ENCODE assay signal across 13 mouse cellular contexts in the genomic region with DNA sequence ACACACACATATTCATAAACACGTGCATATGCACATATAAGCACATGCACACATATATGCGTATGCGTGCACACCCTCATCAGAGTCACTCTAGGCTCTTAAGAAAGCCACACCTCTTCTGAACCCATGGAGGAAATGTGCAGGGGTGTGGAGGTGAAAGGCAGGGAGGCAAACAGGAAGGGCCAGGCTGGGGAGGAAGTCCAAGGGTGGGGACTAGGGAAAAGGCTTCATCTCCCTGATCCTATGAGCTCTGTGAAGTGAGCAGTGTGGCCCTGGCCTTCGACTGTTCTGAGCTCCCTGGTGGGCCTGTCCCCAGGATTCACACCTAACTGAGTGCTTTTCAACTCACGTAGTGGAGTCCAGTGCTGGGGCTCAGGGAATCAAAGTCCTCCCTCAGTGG. TPM values are rescaled to one million over a fixed set of nuclear protein-coding genes. Genes with fewer than 3 reads are reported as not detected.
A peak's percentile ranks its signal among the peaks of the same experiment; 100 is the strongest.
DNase-seq lines count a peak whose midpoint lies in the region; ATAC-seq and TF ChIP-seq lines count a peak whose summit lies in the region.
"Had no signal": no experiment of that assay in that cellular context is flagged by ENCODE, and none has a peak within 500 bp of the region (broad histone marks: within the 10 kb centered on the region; RNA-seq: fewer than 3 reads in every experiment).

No protein-coding gene starts in this region.

- TF ChIP-seq POLR2A in cortical plate, adult 2 months (IDR thresholded peaks at IDR 0.05; ENCODE audit: extremely low read depth, insufficient read depth, low read length), result no peak

- H3K4me1 ChIP-seq in cortical plate, adult 2 months (ENCODE audit: control insufficient read depth, insufficient read depth, low read length), result no peaks in the 10 kb centered on the region
- H3K4me1 ChIP-seq in intestine, embryonic 15.5 days (replicated peaks), result 0 out of 2 replicates have a peak, but pooled peaks cover 4% of the 10 kb centered on the region
- no peaks in the 10 kb centered on the region for H3K4me1 ChIP-seq in hindbrain, embryonic 16.5 days (ENCODE audit: control insufficient read depth, insufficient read depth, low read depth, low read length)
- peaks cover 10% of the 10 kb centered on the region; the same call in 1 of the 2 replicates for H3K4me1 ChIP-seq in forebrain, embryonic 10.5 days
- H3K4me1 ChIP-seq: embryonic facial prominence, embryonic 15.5 days; liver, embryonic 12.5 days had no signal

- H3K27me3 ChIP-seq in intestine, embryonic 15.5 days (replicated peaks), result 0 out of 2 replicates have a peak, but pooled peaks cover 3% of the 10 kb centered on the region
- no peaks in the 10 kb centered on the region for H3K27me3 ChIP-seq in hindbrain, embryonic 16.5 days (replicated peaks; ENCODE audit: control insufficient read depth, insufficient read depth, low read length)
- peaks cover 12% of the 10 kb centered on the region; the same call in 1 of the 2 replicates for H3K27me3 ChIP-seq in forebrain, embryonic 10.5 days (ENCODE audit: poor library complexity, severe bottlenecking)

- peak; percentile 75 for ATAC-seq in intestine, embryonic 15.5 days
- ATAC-seq in hindbrain, embryonic 16.5 days, result no peak
- no peak for ATAC-seq in erythroid progenitor cell, adult 5-6 weeks (replicated peaks; ENCODE audit: low FRiP score, poor library complexity, severe bottlenecking)
- ATAC-seq: forebrain, postnatal 0 days; liver, embryonic 12.5 days had no signal

- no peak overlapping the region for H3K4me2 ChIP-seq in intestine, embryonic 15.5 days (replicated peaks)
- H3K4me2 ChIP-seq in hindbrain, embryonic 16.5 days (ENCODE audit: low read length), result no peak overlapping the region
- H3K4me2 ChIP-seq: embryonic facial prominence, embryonic 15.5 days; liver, embryonic 12.5 days had no signal

- H3K9me3 ChIP-seq in intestine, embryonic 15.5 days, result no peaks in the 10 kb centered on the region
- no peaks in the 10 kb centered on the region for H3K9me3 ChIP-seq in hindbrain, embryonic 16.5 days (ENCODE audit: control insufficient read depth, low read length)
- H3K9me3 ChIP-seq in forebrain, embryonic 10.5 days, result no peaks in the 10 kb centered on the region
- H3K9me3 ChIP-seq: embryonic facial prominence, embryonic 15.5 days; liver, embryonic 12.5 days had no signal

- DNase-seq in gastrocnemius, adult 2 months, result no peak
- no peak for DNase-seq in gastrocnemius, postnatal 14 days
- peak; percentile 11 for DNase-seq in lung, postnatal 14 days
- DNase-seq in forebrain, embryonic 10.5 days (ENCODE audit: extremely low spot score, low spot score), result no peak
- DNase-seq: adrenal gland, postnatal 36 days; forebrain, postnatal 0 days had no signal

- TF ChIP-seq CTCF in gastrocnemius, adult 2 months (IDR thresholded peaks at IDR 0.05), result no peak
- TF ChIP-seq CTCF in cortical plate, adult 2 months (IDR thresholded peaks at IDR 0.05; ENCODE audit: extremely low read depth, insufficient read depth, low read length), result no peak

- intact Hi-C loops in gastrocnemius, adult 2 months (cut with DNase I), result no loop called here
- intact Hi-C loops in gastrocnemius, postnatal 14 days (cut with DNase I; ENCODE audit: low total_unique reads), result no loop called here

- H3K4me3 ChIP-seq in gastrocnemius, adult 2 months, result no peak overlapping the region
- H3K4me3 ChIP-seq in cortical plate, adult 2 months (ENCODE audit: insufficient read depth, low read length), result no peak overlapping the region
- H3K4me3 ChIP-seq in intestine, embryonic 15.5 days (replicated peaks), result no peak overlapping the region
- no peak overlapping the region for H3K4me3 ChIP-seq in hindbrain, embryonic 16.5 days (ENCODE audit: low read length)
- H3K4me3 ChIP-seq in forebrain, embryonic 10.5 days, result no peak overlapping the region
- H3K4me3 ChIP-seq: embryonic facial prominence, embryonic 15.5 days; liver, embryonic 12.5 days; myocyte had no signal

- WGBS in intestine, embryonic 15.5 days, result 53% methylated on average over 5 of the region's 5 CpGs
- 82% methylated on average over 5 of the region's 5 CpGs for WGBS in hindbrain, embryonic 16.5 days
- 81% methylated on average over 5 of the region's 5 CpGs for WGBS in forebrain, embryonic 10.5 days

- peak overlapping the region; percentile 69 for H3K27ac ChIP-seq in gastrocnemius, adult 2 months
- H3K27ac ChIP-seq in cortical plate, adult 2 months (ENCODE audit: insufficient read depth, low read length), result 0 out of 2 replicates have a peak overlapping the region, but pooled peaks have one; percentile 30
- H3K27ac ChIP-seq in intestine, embryonic 15.5 days, result no peak overlapping the region
- H3K27ac ChIP-seq in hindbrain, embryonic 16.5 days (ENCODE audit: low read depth, low read length), result no peak overlapping the region
- H3K27ac ChIP-seq in forebrain, embryonic 10.5 days, result no peak overlapping the region
- H3K27ac ChIP-seq: embryonic facial prominence, embryonic 15.5 days; liver, embryonic 12.5 days had no signal

- no peak overlapping the region for H3K9ac ChIP-seq in intestine, embryonic 15.5 days
- no peak overlapping the region for H3K9ac ChIP-seq in hindbrain, embryonic 16.5 days (ENCODE audit: low read depth, low read length)
- H3K9ac ChIP-seq: embryonic facial prominence, embryonic 15.5 days; forebrain, postnatal 0 days; liver, embryonic 12.5 days had no signal

- no peaks in the 10 kb centered on the region for H3K36me3 ChIP-seq in intestine, embryonic 15.5 days
- H3K36me3 ChIP-seq in hindbrain, embryonic 16.5 days (ENCODE audit: control insufficient read depth, insufficient read depth, low read length), result no peaks in the 10 kb centered on the region
- no peaks in the 10 kb centered on the region for H3K36me3 ChIP-seq in forebrain, embryonic 10.5 days (replicated peaks)
- H3K36me3 ChIP-seq: embryonic facial prominence, embryonic 15.5 days; liver, embryonic 12.5 days had no signal

RNA-seq across cellular contexts. Expression of a gene that starts 13.6 kb away (rescaled TPM):
- 1 to 10 TPM; 3.1 to 4.0 TPM for total RNA-seq in gastrocnemius, adult 2 months (2021)
- total RNA-seq in gastrocnemius, postnatal 14 days (2021), result 1 to 10 TPM; 2.5 to 2.7 TPM
- polyA plus RNA-seq in cortical plate, adult 2 months (2012; rRNA removed), result 213 and 252 TPM in 2 replicates
- 1.7 and 3.1 TPM in 2 replicates for polyA plus RNA-seq in intestine, embryonic 15.5 days (2015; fragmentation: Nextera tagmentation; extraction: Ambion mirVana)
- polyA plus RNA-seq in hindbrain, embryonic 16.5 days (2015; fragmentation: Nextera tagmentation; extraction: Ambion mirVana), result 8.8 and 10.3 TPM in 2 replicates
- polyA plus RNA-seq in forebrain, embryonic 10.5 days (2016; fragmentation: Nextera tagmentation; extraction: Ambion mirVana), result 0.77 and 2.6 TPM in 2 replicates
- total RNA-seq in erythroid progenitor cell, adult 5-6 weeks (2015; ENCODE audit: low replicate concordance), result not detected in 2 replicates
- total RNA-seq in erythroid progenitor cell, adult 5-6 weeks (2017; ENCODE audit: low replicate concordance), result not detected in 2 replicates

Comparison
In these comparisons a context has a peak if more than half of its experiments do, and no peak if none do; other contexts are left out.
1. H3K27ac ChIP-seq: peak in gastrocnemius, adult 2 months (single experiment) and cortical plate, adult 2 months (single experiment); none in intestine, embryonic 15.5 days (single experiment), hindbrain, embryonic 16.5 days (single experiment) and forebrain, embryonic 10.5 days (single experiment).
2. RNA of a gene that starts 13.6 kb away (polyA plus RNA-seq): 213 to 252 TPM in cortical plate, adult 2 months; 8.8 to 10.3 TPM in hindbrain, embryonic 16.5 days, 0.77 to 2.6 TPM in forebrain, embryonic 10.5 days and 1.7 to 3.1 TPM in intestine, embryonic 15.5 days; every median in the first group is over 10 times any median in the second.